Mouse (Mus musculus) ES-Bruce4 (cell line): ENCODE measurements at regions not wholly inside any gene's neighbourhood (a gene's known extent, or its start where the extent isn't known, plus 50 kb on each side); places are given as distances from the start of the nearest gene placed in this dataset.

Experiments used
- CTCF ChIP-seq: IDR thresholded peaks from one replicate; pipeline ENCODE4 v1.8.1; 2011; ENCODE audit warnings: low read depth, low read length
- EP300 ChIP-seq: IDR thresholded peaks from 2 replicates; pipeline ENCODE4 v1.6.1; 2011; ENCODE audit warnings: low read depth, low read length; ENCODE audit not compliant: insufficient read depth
- POLR2A ChIP-seq: IDR thresholded peaks from one replicate; pipeline ENCODE4 v1.8.1; 2011; ENCODE audit warnings: low read length; ENCODE audit not compliant: insufficient read depth

DNA sequence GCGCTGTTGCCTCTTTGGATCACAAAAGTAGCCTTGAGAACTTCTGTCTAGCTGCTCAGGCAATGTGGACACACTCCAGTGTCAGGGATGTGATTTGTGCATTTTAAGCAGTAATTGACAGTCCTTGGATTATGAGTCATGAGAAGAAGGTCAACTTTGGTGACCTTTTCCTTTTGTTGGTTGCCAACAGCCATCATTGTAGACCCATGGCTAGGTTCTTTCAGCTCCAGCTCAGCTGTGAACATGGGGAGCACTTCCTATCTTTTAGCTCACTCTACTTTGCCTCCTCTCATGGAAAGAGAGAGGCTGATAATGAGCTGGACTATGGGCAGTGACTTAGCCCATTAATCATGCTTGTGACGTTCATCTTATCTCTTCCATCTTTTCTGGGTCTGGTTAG is 602.8 kb downstream of the Ets1 start:
- TF ChIP-seq CTCF (no peak), POLR2A (no peak), EP300 (no peak)
